Mouse (Mus musculus): ENCODE results near the gene Rhox2g.
"Not testable (repeated sequence)": the region's sequence is repeated elsewhere in the genome, so short reads cannot be mapped to it uniquely, and the experiment has no call there.

Gene Rhox2g

DNA sequence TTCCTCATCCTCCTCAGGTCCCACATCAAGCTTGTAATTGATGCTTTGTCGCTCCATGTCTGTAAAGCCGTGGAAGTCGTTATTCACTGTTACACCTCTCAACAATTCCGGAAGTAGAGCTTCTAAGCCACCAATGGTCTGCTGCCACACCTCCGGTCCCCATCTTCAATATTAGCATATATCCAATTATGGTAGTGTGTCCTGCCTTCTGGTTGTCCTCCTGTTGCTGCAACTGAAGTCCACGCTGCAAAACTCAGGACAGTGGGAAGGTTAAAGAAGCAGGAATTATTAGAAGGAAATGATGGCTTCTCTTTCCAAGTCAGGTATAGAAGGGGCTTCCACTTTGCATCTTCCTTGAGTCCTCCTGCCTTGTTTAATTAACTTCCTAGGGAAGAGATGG, at the start of gene Rhox2g:
Rhox2g (minus strand) TSS at position 101 of the 400 bp plus-strand sequence.
- not testable (repeated sequence) for DNase-seq (ENCODE audit: low spot score)

DNA sequence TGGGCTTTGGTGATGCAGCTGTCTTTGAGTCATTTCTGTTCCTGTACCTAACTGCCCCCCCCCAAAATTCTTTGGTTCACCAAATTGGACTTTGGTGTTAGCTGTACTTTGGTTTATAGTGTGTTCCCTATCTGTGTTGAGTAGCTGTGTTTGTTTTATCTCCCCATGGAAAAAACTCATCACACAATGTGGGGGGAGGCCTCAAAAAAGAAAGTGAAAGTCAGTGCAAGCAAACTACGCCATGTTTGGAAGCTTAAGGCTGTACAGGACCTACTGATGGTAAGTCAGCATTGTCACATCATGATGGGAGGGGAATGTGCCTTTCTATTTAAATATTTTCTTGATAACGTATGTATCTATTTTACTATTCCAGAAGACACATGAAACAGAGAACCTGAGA, 49.0 kb upstream of the Rhox2g start:
- DNase-seq (ENCODE audit: low spot score): no peak

DNA sequence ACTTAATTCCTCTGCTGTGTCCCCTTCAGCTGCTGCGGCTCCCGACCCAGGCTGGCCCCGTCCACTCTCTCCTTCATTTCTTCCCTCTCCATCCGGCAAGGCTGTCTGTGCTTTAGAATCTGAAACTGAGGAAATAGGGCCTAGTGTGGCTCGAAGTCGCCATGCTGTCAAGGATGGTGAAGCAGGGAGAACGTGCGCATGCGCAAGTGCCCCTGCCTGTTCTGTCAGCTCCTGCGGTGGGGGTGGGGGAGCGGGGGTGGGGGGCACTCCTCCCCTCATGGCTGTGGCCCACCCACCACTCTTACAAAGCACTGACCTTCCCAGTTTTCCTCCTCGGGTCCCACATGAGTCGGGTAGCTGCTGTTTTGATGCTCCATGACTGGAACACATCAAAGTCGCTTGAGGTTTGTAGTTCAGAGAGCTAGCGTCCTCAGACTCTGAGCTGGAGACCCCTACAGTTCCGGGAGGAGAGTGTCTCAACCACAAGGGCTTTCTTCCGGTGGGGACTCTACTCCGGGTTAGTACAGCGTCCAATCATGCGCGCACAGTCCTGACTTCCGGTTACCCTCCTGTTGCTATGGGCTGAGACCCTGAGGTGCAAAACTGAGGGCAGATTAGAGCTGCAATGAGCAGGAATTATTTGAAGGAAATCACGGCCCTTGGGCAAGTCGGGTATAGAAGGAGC, 39.9 kb upstream of the Rhox2g start:
- no peak for DNase-seq (ENCODE audit: low spot score)

DNA sequence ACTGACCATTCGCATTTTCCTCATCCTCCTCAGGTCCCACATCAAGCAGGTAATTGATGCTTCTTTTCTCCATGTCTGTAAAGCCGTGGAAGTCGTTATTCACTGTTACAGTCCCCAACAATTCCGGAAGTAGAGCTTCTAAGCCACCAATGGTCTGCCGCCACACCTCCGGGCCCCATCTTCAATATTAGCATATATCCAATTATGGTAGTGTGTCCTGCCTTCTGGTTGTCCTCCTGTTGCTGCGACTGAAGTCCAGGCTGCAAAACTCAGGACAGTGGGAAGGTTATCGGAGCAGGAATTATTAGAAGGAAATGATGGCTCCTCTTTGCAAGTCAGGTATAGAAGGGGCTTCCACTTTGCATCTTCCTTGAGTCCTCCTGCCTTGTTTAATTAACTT, 29.9 kb upstream of the Rhox2g start, which contains the start of gene Rhox2h:
Rhox2h (minus strand) TSS at position 101 of the 400 bp plus-strand sequence.
- DNase-seq (ENCODE audit: low spot score): not testable (repeated sequence)

DNA sequence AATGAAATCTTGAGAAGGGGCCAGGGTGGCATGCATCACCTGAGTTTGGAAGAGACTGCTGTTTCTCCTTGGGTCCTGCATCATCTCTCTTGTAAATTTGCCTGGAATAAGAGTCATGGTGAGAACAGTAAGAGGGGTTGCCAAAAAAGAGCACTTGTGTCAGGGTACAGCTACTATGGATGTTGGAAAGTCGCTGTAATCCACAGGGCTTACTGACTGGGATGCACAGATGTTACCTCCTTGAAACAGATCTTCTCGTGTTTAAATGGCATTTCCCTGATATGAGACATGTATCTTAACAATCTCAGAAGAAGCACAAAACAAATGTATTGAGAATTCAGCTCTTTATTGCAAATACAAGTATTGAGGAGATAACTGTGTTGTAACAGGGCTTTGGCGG, 25.4 kb upstream of the Rhox2g start, which contains the start of gene Rhox3h:
Rhox3h (minus strand) TSS at position 101 of the 400 bp plus-strand sequence.
- DNase-seq (ENCODE audit: low spot score): not testable (repeated sequence)

DNA sequence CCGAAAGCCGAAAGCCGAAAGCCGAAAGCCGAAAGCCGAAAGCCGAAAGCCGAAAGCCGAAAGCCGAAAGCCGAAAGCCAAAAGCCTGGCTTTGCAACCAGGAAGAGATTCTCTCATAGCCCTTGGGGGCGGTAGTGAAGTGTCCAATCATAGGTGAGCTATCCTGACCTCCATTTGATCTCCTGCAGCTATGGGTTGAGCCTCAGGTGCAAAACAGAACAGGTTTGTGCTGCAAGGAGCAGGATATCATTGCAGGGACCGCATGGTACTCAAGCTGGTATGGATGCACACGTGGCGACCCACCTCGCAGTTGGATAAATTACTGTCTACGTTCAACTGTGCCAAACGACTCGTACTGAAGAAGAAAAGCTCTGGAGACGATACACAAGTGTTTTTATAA, 8.0 kb upstream of the Rhox2g start, which contains the start of gene Rhox4g:
Rhox4g (minus strand) TSS at position 101 of the 400 bp plus-strand sequence.
- DNase-seq (ENCODE audit: low spot score): not testable (repeated sequence)

DNA sequence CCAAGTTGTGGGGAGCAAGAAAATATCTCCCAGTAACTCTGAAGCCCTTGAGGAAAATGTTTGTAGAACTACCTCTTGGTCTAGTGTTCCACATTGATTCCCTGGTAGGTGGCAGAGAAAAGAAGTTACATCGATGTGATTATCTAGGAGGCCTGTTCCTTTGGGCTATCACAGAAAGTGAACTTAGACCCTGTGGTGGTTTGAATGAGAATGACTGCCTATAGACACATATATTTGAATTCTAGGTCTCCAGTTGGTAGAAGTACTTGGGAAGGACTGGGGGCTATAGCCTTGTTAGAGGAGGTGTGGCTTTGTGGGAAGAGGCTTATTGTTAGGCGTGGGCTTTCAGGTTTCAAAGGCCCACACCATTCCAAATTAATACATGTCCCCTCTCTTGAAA, 14.8 kb downstream of the Rhox2g start, which contains the start of gene Rhox3g:
Rhox3g (minus strand) TSS at position 101 of the 400 bp plus-strand sequence.
- DNase-seq (ENCODE audit: low spot score): not testable (repeated sequence)

DNA sequence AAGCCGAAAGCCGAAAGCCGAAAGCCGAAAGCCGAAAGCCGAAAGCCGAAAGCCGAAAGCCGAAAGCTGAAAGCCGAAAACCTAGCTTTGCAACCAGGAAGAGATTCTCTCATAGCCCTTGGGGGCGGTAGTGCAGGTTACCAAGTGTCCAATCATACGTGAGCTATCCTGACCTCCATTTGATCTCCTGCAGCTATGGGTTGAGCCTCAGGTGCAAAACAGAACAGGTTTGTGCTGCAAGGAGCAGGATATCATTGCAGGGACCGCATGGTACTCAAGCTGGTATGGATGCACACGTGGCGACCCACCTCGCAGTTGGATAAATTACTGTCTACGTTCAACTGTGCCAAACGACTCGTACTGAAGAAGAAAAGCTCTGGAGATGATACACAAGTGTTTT, 35.7 kb downstream of the Rhox2g start, which contains the start of gene Rhox4f:
Rhox4f (minus strand) TSS at position 101 of the 400 bp plus-strand sequence.
- DNase-seq (ENCODE audit: low spot score): not testable (repeated sequence)

All from ovary, postnatal 14 days (tissue).